Mouse (Mus musculus) forebrain, embryonic 11.5 days (tissue): Measurements from ENCODE around the gene Adamts16. TPM values are rescaled to one million over a fixed set of nuclear protein-coding genes. Genes with fewer than 3 reads are reported as not detected.

Experiments
- ATAC-seq: fragments of 200-750 bp; cut with Nextera tagmentation; replicated peaks from 2 replicates; pipeline ENCODE4 v1.8.0; 2017; ENCODE audit warnings: moderate TSS enrichment; ENCODE audit not compliant: low FRiP score
- DNase-seq: peaks from one replicate; pipeline ENCODE4 v3.0.0-alpha.2; 2017; ENCODE audit warnings: low spot score
- H3K27ac ChIP-seq: fragments of 300-500 bp; sonication (generic); 2 replicates; pipeline ENCODE4 v1.5.1; 2014; ENCODE audit warnings: low read depth, low read length
- H3K27me3 ChIP-seq: fragments of 300-500 bp; sonication (generic); 2 replicates; pipeline ENCODE4 v1.6.1; 2014; ENCODE audit warnings: mild to moderate bottlenecking, low read length, mixed read lengths; ENCODE audit not compliant: control insufficient read depth, insufficient read depth
- H3K36me3 ChIP-seq: fragments of 300-500 bp; sonication (generic); 2 replicates; pipeline ENCODE4 v1.6.1; 2014; ENCODE audit warnings: mild to moderate bottlenecking, low read length, moderate library complexity, mixed read lengths; ENCODE audit not compliant: control insufficient read depth, insufficient read depth
- H3K4me1 ChIP-seq: fragments of 300-500 bp; sonication (generic); replicated peaks from 2 replicates; pipeline ENCODE4 v1.6.1; 2014; ENCODE audit warnings: low read length, mixed read lengths; ENCODE audit not compliant: control insufficient read depth, insufficient read depth
- H3K4me2 ChIP-seq: fragments of 300-500 bp; sonication (generic); 2 replicates; pipeline ENCODE4 v1.6.1; 2014; ENCODE audit warnings: low read depth, mild to moderate bottlenecking, low read length, moderate library complexity, mixed read lengths; ENCODE audit not compliant: severe bottlenecking
- H3K4me3 ChIP-seq: fragments of 300-500 bp; sonication (generic); 2 replicates; pipeline ENCODE4 v1.5.1; 2014; ENCODE audit warnings: low read depth, low read length
- H3K9ac ChIP-seq: fragments of 300-500 bp; sonication (generic); 2 replicates; pipeline ENCODE4 v1.6.1; 2014; ENCODE audit warnings: low read length
- H3K9me3 ChIP-seq: fragments of 300-500 bp; sonication (generic); 2 replicates; pipeline ENCODE4 v1.6.1; 2016; ENCODE audit warnings: low read length, mixed read lengths; ENCODE audit not compliant: control insufficient read depth
- WGBS: fragments of 180-500 bp; shearing (Covaris S2); extraction: QIAGEN DNeasy Blood & Tissue Kit; methylation state at CpG from one replicate; pipeline ENCODE4 v1.1.7; 2014; 5-methylcytosine and 5-hydroxymethylcytosine counted together
- polyA plus RNA-seq: library from polyadenylated mRNA; unstranded; fragments of >200 nt; fragmentation: Nextera tagmentation; extraction: Ambion mirVana; gene quantifications from 2 replicates; pipeline ENCODE4 v1.2.1, GENCODE M21; 2014

Gene Adamts16
- polyA plus RNA-seq, 1 experiment from 2014 or later = 0.11 TPM

GRCm38 (mm10) chr13:70738781-70739180, 102.8 kb downstream of the Adamts16 start:
- H3K4me2 ChIP-seq = no peak overlapping the region
- 95% methylated on average over 9 of the region's 9 CpGs for WGBS
- no peaks in the 10 kb centered on the region for H3K4me1 ChIP-seq
- H3K27me3 ChIP-seq = no peaks in the 10 kb centered on the region
- no peak overlapping the region for H3K9ac ChIP-seq
- no peak overlapping the region for H3K4me3 ChIP-seq
- no peak overlapping the region for H3K27ac ChIP-seq
- H3K9me3 ChIP-seq = no peaks in the 10 kb centered on the region
- H3K36me3 ChIP-seq = no peaks in the 10 kb centered on the region
- no peak for DNase-seq
- no peak for ATAC-seq

DNA sequence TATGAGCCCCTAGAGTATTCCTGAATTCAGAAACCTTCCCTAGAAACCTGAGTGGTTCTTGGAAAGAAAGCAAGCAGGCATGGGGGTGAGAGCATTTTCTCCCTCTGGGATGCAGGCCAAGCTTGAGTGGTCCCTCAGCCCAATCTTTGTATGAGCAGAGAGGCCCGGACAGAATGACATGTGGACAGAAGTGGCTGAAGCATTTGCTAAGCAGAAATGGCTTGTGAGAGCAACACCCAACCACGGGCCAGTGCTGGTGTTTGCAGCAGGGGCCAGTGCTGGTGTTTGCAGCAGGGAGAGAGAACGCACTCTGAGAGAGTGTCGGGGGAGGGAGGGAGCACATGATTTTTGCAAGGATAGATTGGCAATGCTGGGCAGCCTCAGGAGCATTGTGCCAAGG, 105.2 kb downstream of the Adamts16 start:
- Histone ChIP-seq H3K9ac (no peak overlapping the region), H3K4me1 (no peaks in the 10 kb centered on the region), H3K9me3 (no peaks in the 10 kb centered on the region), H3K27me3 (no peaks in the 10 kb centered on the region), H3K4me2 (no peak overlapping the region), H3K4me3 (no peak overlapping the region), H3K27ac (no peak overlapping the region), H3K36me3 (no peaks in the 10 kb centered on the region)
- ATAC-seq = no peak
- WGBS = 78% methylated on average over 4 of the region's 4 CpGs
- DNase-seq = no peak

GRCm38 (mm10) chr13:70734640-70735039, 107.0 kb downstream of the Adamts16 start:
- ATAC-seq = no peak

GRCm38 (mm10) chr13:70733911-70734310, 107.7 kb downstream of the Adamts16 start:
- no peak overlapping the region for H3K4me2 ChIP-seq
- DNase-seq (no peak), ATAC-seq (no peak)
- no peak overlapping the region for H3K9ac ChIP-seq
- H3K36me3 ChIP-seq = no peaks in the 10 kb centered on the region
- H3K4me3 ChIP-seq = no peak overlapping the region
- no peaks in the 10 kb centered on the region for H3K27me3 ChIP-seq
- WGBS = 100% methylated on average over 1 of the region's 1 CpGs
- no peaks in the 10 kb centered on the region for H3K9me3 ChIP-seq
- H3K27ac ChIP-seq = no peak overlapping the region
- H3K4me1 ChIP-seq = no peaks in the 10 kb centered on the region

More at GRCm38 (mm10) chr13:70734640-70735039, 107.0 kb downstream of the Adamts16 start:
- Histone ChIP-seq H3K36me3 (no peaks in the 10 kb centered on the region), H3K4me3 (no peak overlapping the region), H3K27me3 (no peaks in the 10 kb centered on the region), H3K9ac (no peak overlapping the region), H3K4me1 (no peaks in the 10 kb centered on the region), H3K27ac (no peak overlapping the region), H3K9me3 (no peaks in the 10 kb centered on the region), H3K4me2 (no peak overlapping the region)
- WGBS = 77% methylated on average over 5 of the region's 5 CpGs
- DNase-seq = no peak

GRCm38 (mm10) chr13:70733206-70733605, 108.4 kb downstream of the Adamts16 start:
- no peak for DNase-seq
- no peaks in the 10 kb centered on the region for H3K36me3 ChIP-seq
- no peak overlapping the region for H3K9ac ChIP-seq
- H3K4me2 ChIP-seq = no peak overlapping the region
- ATAC-seq = no peak
- 83% methylated on average over 2 of the region's 2 CpGs for WGBS
- H3K4me1 ChIP-seq = no peaks in the 10 kb centered on the region
- H3K27me3 ChIP-seq = no peaks in the 10 kb centered on the region
- H3K9me3 ChIP-seq = no peaks in the 10 kb centered on the region
- no peak overlapping the region for H3K27ac ChIP-seq
- no peak overlapping the region for H3K4me3 ChIP-seq

DNA sequence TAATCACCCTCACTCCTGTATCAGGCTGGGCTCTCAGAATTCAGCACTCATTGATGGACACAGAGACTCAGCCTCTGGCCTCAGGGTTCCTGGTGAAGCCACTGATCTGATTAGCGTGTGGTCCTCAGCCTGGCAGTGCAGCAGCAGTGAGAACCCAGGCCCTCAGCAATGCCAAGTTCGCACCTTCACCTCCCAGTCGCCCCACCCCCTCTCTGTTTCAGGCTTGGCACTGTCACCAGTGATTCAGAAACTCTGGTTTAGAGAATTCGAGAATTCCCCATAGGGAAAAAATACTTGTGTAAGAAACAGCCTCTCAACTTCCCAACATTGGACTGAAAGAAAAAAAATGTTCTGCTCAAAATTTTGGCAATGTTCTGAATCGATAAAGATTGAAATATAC, 108.8 kb downstream of the Adamts16 start:
- Histone ChIP-seq H3K27me3 (no peaks in the 10 kb centered on the region), H3K4me3 (no peak overlapping the region), H3K4me2 (no peak overlapping the region), H3K27ac (no peak overlapping the region), H3K9ac (no peak overlapping the region), H3K9me3 (no peaks in the 10 kb centered on the region), H3K4me1 (no peaks in the 10 kb centered on the region), H3K36me3 (no peaks in the 10 kb centered on the region)
- 84% methylated on average over 5 of the region's 5 CpGs for WGBS
- DNase-seq = no peak
- ATAC-seq = no peak

GRCm38 (mm10) chr13:70731349-70731748, 110.3 kb downstream of the Adamts16 start:
- 75% methylated on average over 5 of the region's 5 CpGs for WGBS

GRCm38 (mm10) chr13:70729996-70730395, 111.6 kb downstream of the Adamts16 start:
- DNase-seq = no peak
- Histone ChIP-seq H3K9ac (no peak overlapping the region), H3K4me3 (no peak overlapping the region), H3K36me3 (no peaks in the 10 kb centered on the region), H3K27me3 (no peaks in the 10 kb centered on the region), H3K27ac (no peak overlapping the region), H3K4me1 (no peaks in the 10 kb centered on the region), H3K4me2 (no peak overlapping the region), H3K9me3 (no peaks in the 10 kb centered on the region)
- no peak for ATAC-seq
- 70% methylated on average over 5 of the region's 5 CpGs for WGBS

More at GRCm38 (mm10) chr13:70731349-70731748, 110.3 kb downstream of the Adamts16 start:
- no peak overlapping the region for H3K4me3 ChIP-seq
- H3K4me2 ChIP-seq = no peak overlapping the region
- no peak overlapping the region for H3K27ac ChIP-seq
- no peak overlapping the region for H3K9ac ChIP-seq
- no peaks in the 10 kb centered on the region for H3K36me3 ChIP-seq
- no peaks in the 10 kb centered on the region for H3K9me3 ChIP-seq
- H3K4me1 ChIP-seq = no peaks in the 10 kb centered on the region
- ATAC-seq (no peak), DNase-seq (no peak)
- no peaks in the 10 kb centered on the region for H3K27me3 ChIP-seq

DNA sequence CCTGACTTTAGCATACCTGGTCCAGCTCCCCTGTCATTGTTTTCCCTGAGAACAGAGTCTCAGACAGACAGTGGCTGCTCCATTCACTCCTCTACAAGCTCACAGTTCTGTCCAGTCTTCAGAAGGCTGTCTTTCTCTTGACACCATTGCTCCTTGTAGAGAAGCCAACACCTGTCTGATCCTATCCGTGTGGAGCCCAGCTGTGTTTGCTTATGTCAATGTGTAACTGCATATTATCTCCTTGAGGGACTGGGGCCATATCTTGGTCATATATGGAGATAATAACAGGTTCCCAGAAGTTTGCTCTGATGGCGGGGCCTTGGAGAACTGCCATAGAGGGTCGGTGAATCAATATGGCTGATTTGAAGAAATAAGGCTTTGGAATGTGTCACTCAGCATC, 115.4 kb downstream of the Adamts16 start:
- WGBS = 88% methylated on average over 3 of the region's 3 CpGs
- H3K9ac ChIP-seq = no peak overlapping the region
- DNase-seq (no peak), ATAC-seq (no peak)
- no peak overlapping the region for H3K27ac ChIP-seq
- no peak overlapping the region for H3K4me3 ChIP-seq
- H3K27me3 ChIP-seq = no peaks in the 10 kb centered on the region
- no peaks in the 10 kb centered on the region for H3K36me3 ChIP-seq
- H3K9me3 ChIP-seq = no peaks in the 10 kb centered on the region
- no peaks in the 10 kb centered on the region for H3K4me1 ChIP-seq
- H3K4me2 ChIP-seq = no peak overlapping the region
